Mouse (Mus musculus): Measurements from ENCODE around the gene Gm20388. TPM values are rescaled to one million over a fixed set of nuclear protein-coding genes. Genes with fewer than 3 reads are reported as not detected.

Gm20388 gene
- polyA plus RNA-seq, 2 experiments, result 8.5 TPM; not detected in 1

DNA sequence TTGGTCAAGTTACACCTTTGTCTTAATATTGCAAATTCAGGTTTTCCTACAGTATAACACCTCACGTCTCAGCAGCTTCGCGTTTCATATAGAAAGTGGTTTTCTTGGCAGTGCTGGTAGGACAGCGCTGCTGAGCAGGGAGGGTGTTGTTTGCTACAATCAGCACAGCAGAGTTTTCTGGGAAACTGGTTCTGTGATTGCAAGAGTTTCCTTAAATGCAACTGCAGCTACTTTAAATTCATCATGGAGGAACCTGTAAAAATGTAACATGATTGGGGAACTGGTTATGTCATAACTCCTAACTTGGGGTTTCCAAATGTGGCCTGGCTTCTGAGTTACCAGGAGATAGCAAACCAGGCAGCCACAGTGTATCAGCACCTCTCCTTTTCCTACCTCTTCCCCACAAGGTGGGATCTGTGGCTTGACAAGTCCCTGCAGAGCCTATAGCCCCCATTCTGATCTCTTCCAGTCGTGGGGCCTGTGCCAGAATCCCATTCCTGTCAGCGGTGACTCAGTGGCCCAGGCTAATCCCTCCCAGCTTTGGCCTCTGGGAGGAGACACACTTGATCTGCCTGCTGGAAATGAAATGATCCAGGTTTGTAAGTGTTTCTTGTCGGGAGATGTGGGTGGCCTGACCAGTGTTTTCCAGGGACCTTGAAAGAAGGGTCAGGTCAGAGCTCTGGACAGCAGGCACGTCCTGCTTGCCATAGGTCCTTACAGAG is 2109.6 kb downstream of the Gm20388 start:
- no peak for TF ChIP-seq CTCF (IDR thresholded peaks at IDR 0.05; ENCODE audit: low read depth)
- TF ChIP-seq EP300 (IDR thresholded peaks at IDR 0.05; ENCODE audit: low read depth), result no peak
- no peaks in the 10 kb centered on the region for H3K27me3 ChIP-seq (ENCODE audit: control insufficient read depth, insufficient read depth, low read length)
- H3K36me3 ChIP-seq (replicated peaks; ENCODE audit: control insufficient read depth, insufficient read depth, low read depth), result peaks cover 3% of the 10 kb centered on the region; the same call in 1 of the 2 replicates
- ATAC-seq (ENCODE audit: insufficient read depth) (no peak), DNase-seq (ENCODE audit: low read depth in 3 of 3, low spot score in 3 of 3) (no peak)
- H3K9me3 ChIP-seq (ENCODE audit: control insufficient read depth, low read length), result no peaks in the 10 kb centered on the region
- H3K27ac ChIP-seq, result no peak overlapping the region
- no peak overlapping the region for H3K9ac ChIP-seq (replicated peaks)
- 83% methylated on average over 8 of the region's 8 CpGs for WGBS (ENCODE audit: insufficient replicate concordance)
- no peak overlapping the region for H3K4me3 ChIP-seq (ENCODE audit: insufficient read depth in 1 of 2, low read depth in 2 of 2, low read length in 2 of 2)
- no peak overlapping the region for H3K4me2 ChIP-seq (ENCODE audit: low read depth)
- no peaks in the 10 kb centered on the region for H3K4me1 ChIP-seq (replicated peaks; ENCODE audit: control insufficient read depth in 2 of 2, insufficient read depth in 2 of 2, low read length in 1 of 2)

DNA sequence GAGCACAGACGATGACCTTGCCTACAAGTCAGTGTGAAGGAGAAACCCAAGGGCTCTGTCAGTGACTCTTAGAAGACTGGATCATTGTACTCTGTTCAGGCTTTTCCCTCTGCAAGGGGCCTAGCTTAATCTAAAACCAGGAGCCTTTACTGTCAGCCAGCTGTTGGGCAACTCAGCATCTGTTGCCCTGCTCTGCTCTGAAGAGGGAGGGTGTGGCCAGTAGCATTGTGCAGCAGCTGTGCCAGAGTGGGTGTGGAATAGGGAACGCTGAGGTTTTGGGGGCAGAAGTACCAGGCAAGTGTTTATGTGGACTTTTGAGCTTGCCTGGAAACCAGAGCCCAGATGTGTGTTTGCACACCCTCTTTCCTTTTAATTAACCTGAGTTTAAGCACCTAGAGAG is 2111.1 kb downstream of the Gm20388 start:
- 67% methylated on average over 2 of the region's 2 CpGs for WGBS (ENCODE audit: insufficient replicate concordance)
- no peak overlapping the region for H3K4me3 ChIP-seq (ENCODE audit: insufficient read depth in 1 of 2, low read depth in 2 of 2, low read length in 2 of 2)
- no peak overlapping the region for H3K4me2 ChIP-seq (ENCODE audit: low read depth)
- no peaks in the 10 kb centered on the region for H3K27me3 ChIP-seq (ENCODE audit: control insufficient read depth, insufficient read depth, low read length)
- H3K9ac ChIP-seq (replicated peaks), result no peak overlapping the region
- H3K27ac ChIP-seq, result no peak overlapping the region
- H3K36me3 ChIP-seq (replicated peaks; ENCODE audit: control insufficient read depth, insufficient read depth, low read depth), result peaks cover 9% of the 10 kb centered on the region
- ATAC-seq (ENCODE audit: insufficient read depth), result no peak
- no peaks in the 10 kb centered on the region for H3K9me3 ChIP-seq (ENCODE audit: control insufficient read depth, low read length)
- H3K4me1 ChIP-seq (replicated peaks; ENCODE audit: control insufficient read depth in 2 of 2, insufficient read depth in 2 of 2, low read length in 1 of 2), result no peaks in the 10 kb centered on the region
- DNase-seq (ENCODE audit: low read depth in 3 of 3, low spot score in 3 of 3), result no peak
- TF ChIP-seq CTCF (IDR thresholded peaks at IDR 0.05; ENCODE audit: low read depth) (no peak), EP300 (IDR thresholded peaks at IDR 0.05; ENCODE audit: low read depth) (no peak)

DNA sequence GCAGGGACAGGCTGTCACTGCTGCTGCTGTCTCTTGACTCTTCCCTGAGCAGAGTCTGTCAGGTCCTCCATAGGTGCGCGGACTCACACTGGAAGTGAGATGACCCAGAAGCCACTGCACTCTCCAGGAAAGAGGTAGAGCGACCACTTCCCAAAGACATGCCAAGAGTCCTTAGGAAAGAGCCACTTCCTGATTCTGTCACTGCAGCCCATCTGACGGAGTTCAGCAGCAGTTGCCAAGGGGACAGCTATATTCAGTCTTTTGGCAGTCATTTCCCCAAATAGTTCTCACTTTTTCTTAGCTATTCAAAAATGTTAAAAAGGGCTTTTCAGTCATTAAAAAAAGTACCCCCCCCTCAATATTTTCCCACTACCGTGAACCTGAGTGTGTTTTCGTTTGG is 2111.6 kb downstream of the Gm20388 start:
- Histone ChIP-seq H3K4me1 (replicated peaks; ENCODE audit: control insufficient read depth in 2 of 2, insufficient read depth in 2 of 2, low read length in 1 of 2) (no peaks in the 10 kb centered on the region), H3K27me3 (ENCODE audit: control insufficient read depth, insufficient read depth, low read length) (no peaks in the 10 kb centered on the region), H3K4me2 (ENCODE audit: low read depth) (no peak overlapping the region), H3K9me3 (ENCODE audit: control insufficient read depth, low read length) (no peaks in the 10 kb centered on the region), H3K27ac (no peak overlapping the region), H3K4me3 (ENCODE audit: insufficient read depth in 1 of 2, low read depth in 2 of 2, low read length in 2 of 2) (no peak overlapping the region), H3K36me3 (replicated peaks; ENCODE audit: control insufficient read depth, insufficient read depth, low read depth) (peaks cover 9% of the 10 kb centered on the region), H3K9ac (replicated peaks) (no peak overlapping the region)
- WGBS (ENCODE audit: insufficient replicate concordance), result 73% methylated on average over 6 of the region's 6 CpGs
- no peak for TF ChIP-seq CTCF (IDR thresholded peaks at IDR 0.05; ENCODE audit: low read depth)
- no peak for TF ChIP-seq EP300 (IDR thresholded peaks at IDR 0.05; ENCODE audit: low read depth)
- DNase-seq (ENCODE audit: low read depth in 3 of 3, low spot score in 3 of 3) (no peak), ATAC-seq (ENCODE audit: insufficient read depth) (no peak)

DNA sequence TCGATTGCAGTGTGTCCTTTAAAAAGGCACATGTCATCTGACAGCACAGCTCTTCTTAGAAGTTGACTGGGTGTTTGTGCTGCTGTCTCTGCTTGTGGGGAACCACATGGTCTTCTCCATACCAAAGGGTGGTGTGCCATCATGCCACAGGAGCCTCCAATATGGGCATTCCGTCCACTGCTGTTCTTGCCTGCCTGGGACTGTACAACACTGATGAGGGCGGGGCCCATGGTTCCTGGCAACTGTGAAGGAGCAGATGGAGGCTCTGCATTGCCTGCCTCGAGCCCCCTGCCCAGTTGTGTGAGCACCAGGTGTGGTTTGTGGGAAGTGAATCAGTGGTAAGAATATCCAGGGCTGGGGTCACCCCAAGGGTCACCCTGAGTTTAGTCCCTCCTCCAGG is 2112.1 kb downstream of the Gm20388 start:
- Histone ChIP-seq H3K27ac (no peak overlapping the region), H3K4me1 (replicated peaks; ENCODE audit: control insufficient read depth in 2 of 2, insufficient read depth in 2 of 2, low read length in 1 of 2) (no peaks in the 10 kb centered on the region), H3K4me3 (ENCODE audit: insufficient read depth in 1 of 2, low read depth in 2 of 2, low read length in 2 of 2) (no peak overlapping the region), H3K9me3 (ENCODE audit: control insufficient read depth, low read length) (no peaks in the 10 kb centered on the region), H3K9ac (replicated peaks) (no peak overlapping the region), H3K36me3 (replicated peaks; ENCODE audit: control insufficient read depth, insufficient read depth, low read depth) (peaks cover 9% of the 10 kb centered on the region), H3K4me2 (ENCODE audit: low read depth) (no peak overlapping the region), H3K27me3 (ENCODE audit: control insufficient read depth, insufficient read depth, low read length) (no peaks in the 10 kb centered on the region)
- no peak for DNase-seq (ENCODE audit: low read depth in 3 of 3, low spot score in 3 of 3)
- WGBS (ENCODE audit: insufficient replicate concordance), result 60% methylated on average over 4 of the region's 4 CpGs
- no peak for ATAC-seq (ENCODE audit: insufficient read depth)
- TF ChIP-seq EP300 (IDR thresholded peaks at IDR 0.05; ENCODE audit: low read depth) (no peak), CTCF (IDR thresholded peaks at IDR 0.05; ENCODE audit: low read depth) (no peak)

GRCm38 (mm10) chr8:122025546-122025945 is 2114.9 kb downstream of the Gm20388 start:
- Histone ChIP-seq H3K27me3 (ENCODE audit: control insufficient read depth, insufficient read depth, low read length) (no peaks in the 10 kb centered on the region), H3K27ac (no peak overlapping the region), H3K4me1 (replicated peaks; ENCODE audit: control insufficient read depth in 2 of 2, insufficient read depth in 2 of 2, low read length in 1 of 2) (no peaks in the 10 kb centered on the region), H3K9me3 (ENCODE audit: control insufficient read depth, low read length) (no peaks in the 10 kb centered on the region), H3K4me2 (ENCODE audit: low read depth) (no peak overlapping the region), H3K9ac (replicated peaks) (no peak overlapping the region), H3K36me3 (replicated peaks; ENCODE audit: control insufficient read depth, insufficient read depth, low read depth) (peaks cover 9% of the 10 kb centered on the region), H3K4me3 (ENCODE audit: insufficient read depth in 1 of 2, low read depth in 2 of 2, low read length in 2 of 2) (no peak overlapping the region)
- TF ChIP-seq EP300 (IDR thresholded peaks at IDR 0.05; ENCODE audit: low read depth) (no peak), CTCF (IDR thresholded peaks at IDR 0.05; ENCODE audit: low read depth) (no peak)
- ATAC-seq (ENCODE audit: insufficient read depth) (no peak), DNase-seq (ENCODE audit: low read depth in 3 of 3, low spot score in 3 of 3) (no peak)
- WGBS (ENCODE audit: insufficient replicate concordance), result 79% methylated on average over 9 of the region's 9 CpGs

Data from liver, embryonic 14.5 days (tissue).